Mouse (Mus musculus) limb, embryonic 13.5 days (tissue): Measurements from ENCODE around the gene Fam76b. TPM values are rescaled to one million over a fixed set of nuclear protein-coding genes. Genes with fewer than 3 reads are reported as not detected.

Source experiments
- ATAC-seq: fragments of 200-750 bp; cut with Nextera tagmentation; 2 replicates; pipeline ENCODE4 v1.8.0; 2017; ENCODE audit warnings: low read depth, moderate number of reproducible peaks, moderate TSS enrichment; ENCODE audit not compliant: low FRiP score
- H3K27ac ChIP-seq: fragments of 300-500 bp; sonication (generic); 2 replicates; pipeline ENCODE4 v1.5.1; 2015; ENCODE audit warnings: inconsistent platforms, mild to moderate bottlenecking, moderate library complexity
- H3K27me3 ChIP-seq: fragments of 300-500 bp; sonication (generic); 2 replicates; pipeline ENCODE4 v1.6.1; 2015; ENCODE audit warnings: mild to moderate bottlenecking, inconsistent platforms
- H3K36me3 ChIP-seq: fragments of 300-500 bp; sonication (generic); 2 replicates; pipeline ENCODE4 v1.6.1; 2015; ENCODE audit warnings: inconsistent platforms, mild to moderate bottlenecking, moderate library complexity
- H3K4me1 ChIP-seq: fragments of 300-500 bp; sonication (generic); 2 replicates; pipeline ENCODE4 v1.6.1; 2015; ENCODE audit warnings: inconsistent platforms
- H3K4me2 ChIP-seq: fragments of 300-500 bp; sonication (generic); replicated peaks from 2 replicates; pipeline ENCODE4 v1.6.1; 2015; ENCODE audit warnings: inconsistent platforms, mild to moderate bottlenecking, moderate library complexity
- H3K4me3 ChIP-seq: fragments of 300-500 bp; sonication (generic); 2 replicates; pipeline ENCODE4 v1.5.1; 2015; ENCODE audit warnings: moderate library complexity, mild to moderate bottlenecking, inconsistent platforms
- H3K9ac ChIP-seq: fragments of 300-500 bp; sonication (generic); 2 replicates; pipeline ENCODE4 v1.6.1; 2015; ENCODE audit warnings: mild to moderate bottlenecking, inconsistent platforms
- H3K9me3 ChIP-seq: fragments of 300-500 bp; sonication (generic); 2 replicates; pipeline ENCODE4 v1.6.1; 2016; ENCODE audit warnings: inconsistent platforms
- WGBS: fragments of 180-500 bp; shearing (Covaris S2); methylation state at CpG from one replicate; pipeline ENCODE4 v1.1.7; 2015; 5-methylcytosine and 5-hydroxymethylcytosine counted together
- polyA plus RNA-seq: library from polyadenylated mRNA; unstranded; fragments of >200 nt; fragmentation: Nextera tagmentation; extraction: Ambion mirVana; gene quantifications from 2 replicates; pipeline ENCODE4 v1.2.1, GENCODE M21; 2015

The Fam76b gene
- polyA plus RNA-seq, 1 experiment from 2014 or later, result 22.2 TPM

DNA sequence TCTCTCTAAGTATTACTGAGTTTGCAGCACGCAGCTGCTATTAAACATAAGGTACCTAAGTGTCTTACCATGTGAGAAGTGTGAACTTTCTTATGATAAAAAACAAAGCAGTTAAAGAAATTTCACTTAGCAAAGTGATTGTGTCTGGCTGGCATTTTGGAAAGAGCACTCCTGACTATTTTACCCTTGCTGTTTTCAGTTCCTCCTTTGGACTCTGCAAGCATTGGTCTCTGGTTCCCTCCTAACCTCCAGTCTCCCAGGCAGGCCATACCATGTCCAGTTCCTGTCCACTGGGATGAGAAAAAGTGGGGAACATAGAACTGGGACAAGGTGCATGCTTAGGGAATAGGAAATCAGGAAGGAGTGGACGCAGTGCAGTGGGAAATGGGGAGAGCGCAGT is 74.5 kb downstream of the Fam76b start:
- no peak overlapping the region for H3K9ac ChIP-seq
- ATAC-seq, result no peak

GRCm38 (mm10) chr9:13904091-13904779 is 76.7 kb downstream of the Fam76b start:
- WGBS, result 81% methylated on average over 5 of the region's 5 CpGs
- Histone ChIP-seq H3K4me2 (no peak overlapping the region), H3K9ac (no peak overlapping the region), H3K27me3 (no peaks in the 10 kb centered on the region), H3K9me3 (no peaks in the 10 kb centered on the region), H3K36me3 (no peaks in the 10 kb centered on the region), H3K4me1 (no peaks in the 10 kb centered on the region), H3K27ac (no peak overlapping the region), H3K4me3 (no peak overlapping the region)
- ATAC-seq, result no peak

More for the DNA sequence above, 74.5 kb downstream of the Fam76b start:
- Histone ChIP-seq H3K36me3 (no peaks in the 10 kb centered on the region), H3K27ac (no peak overlapping the region), H3K4me2 (no peak overlapping the region), H3K4me3 (no peak overlapping the region), H3K27me3 (no peaks in the 10 kb centered on the region), H3K9me3 (no peaks in the 10 kb centered on the region), H3K4me1 (no peaks in the 10 kb centered on the region)
- WGBS, result 96% methylated on average over 3 of the region's 3 CpGs

Other genes starting within 250 kb of the Fam76b start
- 84.0 and 86.8 TPM in 2 replicates for gene Mtmr2, start 79.3 kb upstream of the Fam76b start, polyA plus RNA-seq
- gene Cep57, start 609 bp upstream of the Fam76b start, polyA plus RNA-seq, result 61.9 and 64.6 TPM in 2 replicates